Mouse (Mus musculus) heart, postnatal 10 days (tissue): ENCODE results near the gene Pom121. TPM values are rescaled to one million over a fixed set of nuclear protein-coding genes. Genes with fewer than 3 reads are reported as not detected.

ENCODE experiments used
- microRNA-seq, 2 experiments: library from miRNA; unstranded; fragments of <30 nt; microRNA quantifications; one replicate each; pipeline ENCODE4 v1.2.0; 2022
- total RNA-seq, 2 experiments: library from RNA; stranded (reverse); gene quantifications; 2 replicates each; pipeline ENCODE4 v1.2.3; 2021

Pom121 gene
- total RNA-seq, 2 experiments from 2014 or later, result 22.3 to 22.6 TPM

Small RNA genes lying within 50 kb of the gene (microRNA-seq; reads per million reads assigned to microRNA genes)
- gene Mir7033, result 0.35 to 0.47 reads per million in 2 experiments

Other genes with a start within 250 kb of the Pom121 start
- gene Tbl2, start 244.9 kb downstream of the Pom121 start, total RNA-seq, result 10 to 100 TPM; 13.0 to 15.6 TPM
- gene Bcl7b, start 226.3 kb downstream of the Pom121 start, total RNA-seq, result 10 to 100 TPM; 33.5 to 35.8 TPM
- 10 to 100 TPM; 41.6 to 48.5 TPM for gene Baz1b, start 207.3 kb downstream of the Pom121 start, total RNA-seq
- under 1 TPM; 0.55 to 0.84 TPM for gene Fzd9, start 143.3 kb downstream of the Pom121 start, total RNA-seq
- under 1 TPM; 0.36 to 0.40 TPM for gene Fkbp6, start 44.5 kb downstream of the Pom121 start, total RNA-seq
- under 1 TPM in 1 of 2 experiments, not detected in 1; 0.17 TPM for gene Trim50, start 41.3 kb downstream of the Pom121 start, total RNA-seq
- 10 to 100 TPM; 16.4 to 20.0 TPM for gene Nsun5, start 24.6 kb downstream of the Pom121 start, total RNA-seq
- gene Hip1, start 150.6 kb upstream of the Pom121 start, total RNA-seq, result 10 to 100 TPM; 43.3 to 51.8 TPM
- gene Ccl26, start 169.0 kb upstream of the Pom121 start, total RNA-seq, result not detected
- gene Ccl24, start 178.5 kb upstream of the Pom121 start, total RNA-seq, result 1 to 10 TPM; 1.2 to 1.8 TPM
- 10 to 100 TPM; 19.2 to 21.1 TPM for gene Rhbdd2, start 238.1 kb upstream of the Pom121 start, total RNA-seq